In the genomic region with DNA sequence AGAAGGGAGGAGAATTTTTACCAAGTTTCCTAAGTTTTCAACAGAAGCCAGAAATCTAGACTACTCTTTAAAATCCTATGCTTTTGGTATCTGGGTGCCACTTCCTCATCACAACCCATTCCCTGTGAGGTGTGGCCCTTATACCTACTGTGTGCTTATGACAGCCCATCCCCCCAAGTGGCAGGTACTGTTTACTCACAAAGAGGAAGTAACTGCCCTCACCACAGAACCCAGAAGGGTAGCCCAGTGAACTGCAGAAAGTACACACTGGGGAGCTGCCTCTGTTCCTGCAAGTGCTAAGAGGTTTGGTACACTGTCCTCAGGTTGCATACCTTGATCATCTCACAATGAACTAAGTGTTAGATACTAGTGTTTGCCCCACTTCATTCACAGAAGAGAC, we compare ENCODE assay signal across 8 mouse cellular contexts. TPM values are rescaled to one million over a fixed set of nuclear protein-coding genes. Genes with fewer than 3 reads are reported as not detected.
DNase-seq lines count a peak whose midpoint lies in the region; ATAC-seq and TF ChIP-seq lines count a peak whose summit lies in the region.

No protein-coding gene starts in this region.

- H3K9ac ChIP-seq in heart, embryonic 13.5 days = peak overlapping the region; percentile 99
- peak overlapping the region; percentile 95 for H3K9ac ChIP-seq in MEL (ENCODE audit: control insufficient read depth, low read depth, low read length, poor library complexity, severe bottlenecking)
- peak overlapping the region; percentile 2; the same call in 1 of the 2 replicates for H3K9ac ChIP-seq in intestine, embryonic 15.5 days
- peak overlapping the region; percentile 98; the same call in 1 of the 2 replicates for H3K9ac ChIP-seq in midbrain, postnatal 0 days (replicated peaks; ENCODE audit: low read length, poor library complexity, severe bottlenecking)

- peak overlapping the region; percentile 99 for H3K4me3 ChIP-seq in heart, embryonic 13.5 days
- H3K4me3 ChIP-seq in MEL (ENCODE audit: control insufficient read depth in 1 of 2, insufficient read depth in 1 of 2, low read depth in 2 of 2, low read length in 2 of 2) = no peak overlapping the region
- H3K4me3 ChIP-seq in intestine, embryonic 15.5 days (replicated peaks) = peak overlapping the region; percentile 96; the same call in 1 of the 2 replicates
- H3K4me3 ChIP-seq in midbrain, postnatal 0 days (ENCODE audit: low read depth, low read length) = no peak overlapping the region

- H3K27me3 ChIP-seq in heart, embryonic 13.5 days (replicated peaks) = no peaks in the 10 kb centered on the region
- H3K27me3 ChIP-seq in MEL (ENCODE audit: control insufficient read depth in 1 of 2, insufficient read depth in 2 of 2, low read length in 2 of 2) = no peaks in the 10 kb centered on the region
- no peaks in the 10 kb centered on the region for H3K27me3 ChIP-seq in intestine, embryonic 15.5 days (replicated peaks)
- no peaks in the 10 kb centered on the region for H3K27me3 ChIP-seq in midbrain, postnatal 0 days (ENCODE audit: insufficient read depth, low read length)

- no peak for ATAC-seq in heart, embryonic 13.5 days (ENCODE audit: extremely low read depth, insufficient number of reproducible peaks, low FRiP score, low TSS enrichment)
- ATAC-seq in intestine, embryonic 15.5 days = no peak
- ATAC-seq in midbrain, postnatal 0 days (ENCODE audit: low FRiP score) = no peak
- ATAC-seq in megakaryocyte-erythroid progenitor cell, adult 5-6 weeks (replicated peaks; ENCODE audit: low FRiP score, low TSS enrichment, poor library complexity, severe bottlenecking) = no peak
- no peak for ATAC-seq in monocyte, adult 5-6 weeks (replicated peaks; ENCODE audit: insufficient number of reproducible peaks, low FRiP score, low TSS enrichment, poor library complexity, severe bottlenecking)

- peak overlapping the region; percentile 97; the same call in 1 of the 2 replicates for H3K27ac ChIP-seq in heart, embryonic 13.5 days (replicated peaks)
- peak overlapping the region; percentile 14 for H3K27ac ChIP-seq in MEL (ENCODE audit: control insufficient read depth, low read depth, low read length)
- no peak overlapping the region for H3K27ac ChIP-seq in intestine, embryonic 15.5 days
- H3K27ac ChIP-seq in midbrain, postnatal 0 days (ENCODE audit: low read depth, low read length) = no peak overlapping the region

- H3K36me3 ChIP-seq in heart, embryonic 13.5 days = 0 out of 2 replicates have a peak, but pooled peaks cover 3% of the 10 kb centered on the region
- H3K36me3 ChIP-seq in MEL (ENCODE audit: control insufficient read depth in 1 of 2, insufficient read depth in 2 of 2, low read length in 2 of 2) = peaks cover 0 to 20% of the 10 kb centered on the region in 2 experiments; a peak in 2 of 4 replicates
- no peaks in the 10 kb centered on the region for H3K36me3 ChIP-seq in intestine, embryonic 15.5 days
- no peaks in the 10 kb centered on the region for H3K36me3 ChIP-seq in midbrain, postnatal 0 days (ENCODE audit: insufficient read depth, low read length)

- intact Hi-C loops in heart, postnatal 36 days (cut with DNase I) = no loop called here

- peaks cover 47% of the 10 kb centered on the region for H3K4me1 ChIP-seq in heart, embryonic 13.5 days
- H3K4me1 ChIP-seq in MEL (ENCODE audit: control insufficient read depth in 1 of 2, insufficient read depth in 2 of 2, low read length in 2 of 2) = peaks cover 2 to 27% of the 10 kb centered on the region in 2 experiments
- peaks cover 25% of the 10 kb centered on the region for H3K4me1 ChIP-seq in intestine, embryonic 15.5 days (replicated peaks)
- peaks cover 12% of the 10 kb centered on the region for H3K4me1 ChIP-seq in midbrain, postnatal 0 days (ENCODE audit: insufficient read depth, low read length)

- peak overlapping the region; percentile 99 for H3K4me2 ChIP-seq in heart, embryonic 13.5 days
- H3K4me2 ChIP-seq in intestine, embryonic 15.5 days (replicated peaks) = peak overlapping the region; percentile 79; the same call in 1 of the 2 replicates
- H3K4me2 ChIP-seq in midbrain, postnatal 0 days (ENCODE audit: low read depth, low read length, poor library complexity, severe bottlenecking) = peak overlapping the region; percentile 93

- TF ChIP-seq POLR2A in MEL (IDR thresholded peaks at IDR 0.05; ENCODE audit: control insufficient read depth in 1 of 2, insufficient read depth in 1 of 2, low read depth in 1 of 2, low read length in 2 of 2, poor library complexity in 1 of 2) = no peak

- no peak for TF ChIP-seq CTCF in MEL (IDR thresholded peaks at IDR 0.05 in 2 of 3, conservative IDR thresholded peaks at IDR 0.05 in 1 of 3; ENCODE audit: control insufficient read depth in 1 of 3, insufficient read depth in 1 of 3, low read depth in 2 of 3, low read length in 3 of 3, poor library complexity in 1 of 3, severe bottlenecking in 1 of 3)
- no peak for TF ChIP-seq CTCF in midbrain, postnatal 0 days (IDR thresholded peaks at IDR 0.05)

- TF ChIP-seq EP300 in MEL (IDR thresholded peaks at IDR 0.05; ENCODE audit: low read depth in 1 of 2, low read length in 2 of 2) = peak in 1 of 2 experiments; percentile 41; a peak in 2 of 4 replicates

- no peaks in the 10 kb centered on the region for H3K9me3 ChIP-seq in heart, embryonic 13.5 days
- H3K9me3 ChIP-seq in MEL (replicated peaks; ENCODE audit: insufficient read depth, low read length) = no peaks in the 10 kb centered on the region
- H3K9me3 ChIP-seq in intestine, embryonic 15.5 days = no peaks in the 10 kb centered on the region
- no peaks in the 10 kb centered on the region for H3K9me3 ChIP-seq in midbrain, postnatal 0 days (ENCODE audit: low read length)

- no peak for DNase-seq in heart, postnatal 36 days
- peak; percentile 73 for DNase-seq in MEL (ENCODE audit: low read depth, low spot score)
- no peak for DNase-seq in midbrain, postnatal 0 days (ENCODE audit: low spot score)
- no peak for DNase-seq in right cerebral cortex, postnatal 14 days

- peaks cover 41% of the 10 kb centered on the region for H3K79me2 ChIP-seq in MEL (ENCODE audit: control insufficient read depth, insufficient read depth, low read length, poor library complexity)

- no peak for TF ChIP-seq RAD21 in MEL (IDR thresholded peaks at IDR 0.05; ENCODE audit: low read depth, low read length)

TF ChIP-seq in MEL, 35 proteins besides CTCF, POLR2A, EP300 and RAD21 (continues in another document):
- TF ChIP-seq UBTF (IDR thresholded peaks at IDR 0.05; ENCODE audit: borderline replicate concordance, insufficient read depth, low read depth, low read length) (no peak), E2F4 (IDR thresholded peaks at IDR 0.05; ENCODE audit: borderline replicate concordance, low read depth, low read length) (no peak), ELF1 (IDR thresholded peaks at IDR 0.05; ENCODE audit: low read depth, low read length) (no peak), TAL1 (IDR thresholded peaks at IDR 0.05; ENCODE audit: low read length) (no peak), ZNF384 (IDR thresholded peaks at IDR 0.05; ENCODE audit: low read depth, low read length) (no peak), MAX (IDR thresholded peaks at IDR 0.05; ENCODE audit: low read length) (no peak), NRF1 (IDR thresholded peaks at IDR 0.05; ENCODE audit: insufficient read depth, low read depth, low read length, poor library complexity, severe bottlenecking) (no peak), TBP (IDR thresholded peaks at IDR 0.05; ENCODE audit: low read depth, low read length) (no peak), USF2 (IDR thresholded peaks at IDR 0.05; ENCODE audit: borderline replicate concordance in 1 of 2, insufficient read depth in 1 of 2, low read depth in 1 of 2, low read length in 2 of 2) (no peak)

RNA-seq across cellular contexts. Expression of a gene that starts 2.0 kb away (rescaled TPM):
- polyA plus RNA-seq in heart, embryonic 13.5 days (2015; fragmentation: Nextera tagmentation; extraction: Ambion mirVana) = 53.2 and 54.8 TPM in 2 replicates
- 10 to 100 TPM; 50.1 to 54.7 TPM for total RNA-seq in heart, postnatal 36 days (2021)
- total RNA-seq in MEL (2012; rRNA removed) = 10.4 and 10.7 TPM in 2 replicates
- 10 to 100 TPM in 1 of 2 experiments, not detected in 1; 60.5 TPM for polyA plus RNA-seq in MEL (2012; ENCODE audit: insufficient read depth in 1 of 2, insufficient read length in 2 of 2, low read depth in 1 of 2, low replicate concordance in 2 of 2, missing spikeins in 1 of 2)
- polyA plus RNA-seq in intestine, embryonic 15.5 days (2015; fragmentation: Nextera tagmentation; extraction: Ambion mirVana) = 77.9 and 78.3 TPM in 2 replicates
- total RNA-seq in midbrain, postnatal 0 days (2014; rRNA removed) = 67.6 and 71.2 TPM in 2 replicates
- 51.7 and 52.0 TPM in 2 replicates for polyA plus RNA-seq in midbrain, postnatal 0 days (2015; fragmentation: Nextera tagmentation; extraction: Ambion mirVana)
- total RNA-seq in megakaryocyte-erythroid progenitor cell, adult 5-6 weeks (2014; fragmentation: Nextera tagmentation) = 92.1 and 118 TPM in 2 replicates
- total RNA-seq in megakaryocyte-erythroid progenitor cell, adult 5-6 weeks (2017) = 12.7 and 17.9 TPM in 2 replicates
- total RNA-seq in monocyte, adult 5-6 weeks (2017) = 17.1 to 52.7 TPM (median 36.1 TPM) in 3 replicates

RNA-seq across cellular contexts. Expression of a gene that starts 9.5 kb away (rescaled TPM):
- 0.45 TPM in 1 of 2 replicates, not detected in the other for polyA plus RNA-seq in heart, embryonic 13.5 days (2015; fragmentation: Nextera tagmentation; extraction: Ambion mirVana)
- total RNA-seq in heart, postnatal 36 days (2021) = not detected
- not detected in 2 replicates for total RNA-seq in MEL (2012; rRNA removed)
- polyA plus RNA-seq in MEL (2012; ENCODE audit: insufficient read depth in 1 of 2, insufficient read length in 2 of 2, low read depth in 1 of 2, low replicate concordance in 2 of 2, missing spikeins in 1 of 2) = not detected
- 32.2 and 37.2 TPM in 2 replicates for polyA plus RNA-seq in intestine, embryonic 15.5 days (2015; fragmentation: Nextera tagmentation; extraction: Ambion mirVana)
- 0.33 and 0.52 TPM in 2 replicates for total RNA-seq in midbrain, postnatal 0 days (2014; rRNA removed)
- 0.65 and 0.84 TPM in 2 replicates for polyA plus RNA-seq in midbrain, postnatal 0 days (2015; fragmentation: Nextera tagmentation; extraction: Ambion mirVana)
- not detected in 2 replicates for total RNA-seq in megakaryocyte-erythroid progenitor cell, adult 5-6 weeks (2014; fragmentation: Nextera tagmentation)
- total RNA-seq in megakaryocyte-erythroid progenitor cell, adult 5-6 weeks (2017) = not detected in 2 replicates
- total RNA-seq in monocyte, adult 5-6 weeks (2017) = 0.10 TPM in 1 of 3 replicates, not detected in the others

RNA-seq across cellular contexts. Expression of a gene that starts 57.9 kb away (rescaled TPM):
- not detected in 2 replicates for polyA plus RNA-seq in heart, embryonic 13.5 days (2015; fragmentation: Nextera tagmentation; extraction: Ambion mirVana)
- total RNA-seq in heart, postnatal 36 days (2021) = not detected
- not detected in 2 replicates for total RNA-seq in MEL (2012; rRNA removed)
- not detected for polyA plus RNA-seq in MEL (2012; ENCODE audit: insufficient read depth in 1 of 2, insufficient read length in 2 of 2, low read depth in 1 of 2, low replicate concordance in 2 of 2, missing spikeins in 1 of 2)
- 0.53 and 0.82 TPM in 2 replicates for polyA plus RNA-seq in intestine, embryonic 15.5 days (2015; fragmentation: Nextera tagmentation; extraction: Ambion mirVana)
- 167 and 170 TPM in 2 replicates for total RNA-seq in midbrain, postnatal 0 days (2014; rRNA removed)
- 21.7 and 23.0 TPM in 2 replicates for polyA plus RNA-seq in midbrain, postnatal 0 days (2015; fragmentation: Nextera tagmentation; extraction: Ambion mirVana)
- total RNA-seq in megakaryocyte-erythroid progenitor cell, adult 5-6 weeks (2014; fragmentation: Nextera tagmentation) = not detected in 2 replicates
- not detected in 2 replicates for total RNA-seq in megakaryocyte-erythroid progenitor cell, adult 5-6 weeks (2017)
- total RNA-seq in monocyte, adult 5-6 weeks (2017) = not detected in 3 replicates

Comparison
In these comparisons a context has a peak if more than half of its experiments do, and no peak if none do; other contexts are left out.
1. H3K27ac ChIP-seq: peak in heart, embryonic 13.5 days (single experiment) and MEL (single experiment); none in intestine, embryonic 15.5 days (single experiment) and midbrain, postnatal 0 days (single experiment).
2. H3K4me3 ChIP-seq: peak in heart, embryonic 13.5 days (single experiment) and intestine, embryonic 15.5 days (single experiment); none in MEL (0 of 2) and midbrain, postnatal 0 days (single experiment).
3. H3K9ac ChIP-seq: peak in every context shown above with its lines; median percentile 99 in heart, embryonic 13.5 days; 98 in midbrain, postnatal 0 days; 95 in MEL; 2 in intestine, embryonic 15.5 days.
4. RNA of a gene that starts 57.9 kb away (total RNA-seq): 167 to 170 TPM in midbrain, postnatal 0 days; not detected in heart, postnatal 36 days, not detected in MEL, not detected in megakaryocyte-erythroid progenitor cell, adult 5-6 weeks and not detected in monocyte, adult 5-6 weeks; every median in the first group is over 100 times any median in the second.
5. Peak in every context shown above with its lines, with median percentiles within 50 percentile points of each other: H3K4me2 ChIP-seq.